Mouse (Mus musculus): ENCODE data around the gene Cks2.
"Not testable (repeated sequence)": the region's sequence is repeated elsewhere in the genome, so short reads cannot be mapped to it uniquely, and the experiment has no call there.

Cks2 gene

GRCm38 (mm10) chr13:51644829-51645789 is at the start of gene Cks2:
Gene Cks2, plus strand, starts transcription at chr13:51645232.
- peak; percentile 97 to 98 for DNase-seq

DNA sequence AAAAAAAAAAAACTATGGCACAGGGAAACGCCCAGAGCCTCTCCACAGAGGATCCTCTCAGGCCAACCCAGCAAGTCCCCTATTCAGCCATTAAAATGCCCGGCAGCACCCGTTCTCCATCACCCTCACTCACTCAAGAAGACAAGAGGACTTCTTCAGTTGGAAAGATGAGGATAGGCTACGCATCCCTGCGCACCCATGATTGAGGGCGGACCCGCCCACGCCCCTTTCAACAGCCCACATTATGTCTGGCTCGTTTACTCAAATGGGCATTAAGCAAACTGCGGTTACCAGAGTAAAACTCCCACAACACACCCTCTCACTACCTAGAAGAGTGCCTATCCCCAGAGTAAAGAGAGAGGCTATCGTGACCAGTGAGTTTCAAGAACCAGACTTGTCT is 49.6 kb upstream of the Cks2 start:
- DNase-seq, result no peak

DNA sequence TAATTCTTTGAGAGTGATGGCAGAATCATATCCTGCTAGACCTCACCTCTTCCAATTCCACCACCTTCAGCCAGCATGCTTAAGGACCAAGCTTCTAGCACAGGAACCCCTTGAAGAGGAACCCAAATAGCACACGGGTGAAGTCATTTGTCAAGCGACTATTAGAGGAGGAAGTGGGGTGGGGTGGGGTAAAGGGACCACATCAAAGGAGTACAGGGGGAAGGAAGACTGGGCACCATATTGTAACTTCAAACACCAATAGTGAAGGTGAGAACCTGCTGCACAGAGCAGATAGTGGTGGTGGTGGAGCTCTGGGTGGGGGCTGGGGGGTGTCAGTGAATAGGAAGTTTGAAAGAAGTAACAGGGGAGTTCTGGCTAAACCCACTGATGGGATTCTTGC is 47.0 kb upstream of the Cks2 start:
- no peak for DNase-seq

DNA sequence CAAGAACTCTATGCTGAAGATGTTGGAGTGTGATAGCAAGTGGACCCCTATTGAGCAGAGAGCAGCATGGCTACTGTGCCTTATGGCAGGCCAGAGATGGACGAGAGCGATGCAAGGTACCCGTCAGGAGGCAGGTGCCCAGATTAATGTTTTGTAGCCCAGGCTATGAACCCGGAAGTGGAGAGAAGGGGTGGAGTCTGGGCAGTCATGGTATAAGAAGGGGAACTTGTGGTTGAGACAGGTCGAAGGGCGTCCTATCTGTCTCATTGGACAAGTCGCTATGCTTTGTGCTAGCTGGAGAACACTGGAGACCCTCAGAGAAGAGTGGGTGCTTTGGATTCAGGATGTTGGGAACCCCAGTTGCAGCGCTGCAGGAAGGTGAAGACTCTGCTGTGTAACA is 44.9 kb upstream of the Cks2 start:
- DNase-seq, result no peak

- no peak for DNase-seq
Observed at GRCm38 (mm10) chr13:51602764-51603163, 42.3 kb upstream of the Cks2 start.

GRCm38 (mm10) chr13:51603221-51603893 is 41.7 kb upstream of the Cks2 start:
- no peak for DNase-seq

- no peak for DNase-seq
Observed at GRCm38 (mm10) chr13:51603894-51604244, 41.2 kb upstream of the Cks2 start.

DNA sequence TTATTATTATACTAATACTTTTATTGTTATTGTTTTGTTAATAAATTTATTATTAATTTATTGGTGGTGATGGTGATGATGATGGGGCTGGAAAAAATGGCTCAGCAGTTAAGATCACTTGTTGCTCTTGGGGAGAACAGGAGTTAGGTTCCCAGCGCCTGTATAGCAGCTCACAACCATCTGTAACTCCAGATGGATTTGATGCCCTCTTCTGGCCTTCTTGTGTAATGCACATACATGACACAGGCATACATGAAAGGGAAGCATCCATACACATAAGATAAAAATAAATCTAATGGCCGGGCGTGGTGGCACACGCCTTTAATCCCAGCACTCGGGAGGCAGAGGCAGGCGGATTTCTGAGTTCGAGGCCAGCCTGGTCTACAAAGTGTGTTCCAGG is 35.8 kb upstream of the Cks2 start:
- DNase-seq, result no peak

GRCm38 (mm10) chr13:51611060-51611459 is 34.0 kb upstream of the Cks2 start:
- DNase-seq, result no peak

DNA sequence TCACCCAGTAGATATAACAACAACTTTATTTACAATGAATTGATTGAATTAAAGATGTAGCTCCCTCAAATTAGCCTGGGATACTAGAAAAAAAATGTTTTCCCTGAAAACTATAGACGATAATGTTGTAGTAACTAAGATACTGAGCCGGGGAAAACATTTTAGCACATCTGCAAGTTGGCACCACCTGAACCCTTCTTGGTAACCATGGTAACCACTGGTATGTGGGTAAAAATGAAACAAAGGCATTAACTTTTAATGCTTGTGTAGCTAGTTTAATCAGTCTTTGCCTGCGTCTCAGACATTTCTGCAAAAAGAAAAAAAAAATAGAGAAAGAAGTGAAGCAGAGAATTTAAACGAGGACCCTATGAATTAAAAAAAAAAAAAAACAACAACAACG is 33.5 kb upstream of the Cks2 start:
- no peak for DNase-seq

- DNase-seq, result no peak
Observed at GRCm38 (mm10) chr13:51615815-51616214, 29.2 kb upstream of the Cks2 start.

GRCm38 (mm10) chr13:51616417-51617044 is 28.5 kb upstream of the Cks2 start:
- no peak for DNase-seq

DNA sequence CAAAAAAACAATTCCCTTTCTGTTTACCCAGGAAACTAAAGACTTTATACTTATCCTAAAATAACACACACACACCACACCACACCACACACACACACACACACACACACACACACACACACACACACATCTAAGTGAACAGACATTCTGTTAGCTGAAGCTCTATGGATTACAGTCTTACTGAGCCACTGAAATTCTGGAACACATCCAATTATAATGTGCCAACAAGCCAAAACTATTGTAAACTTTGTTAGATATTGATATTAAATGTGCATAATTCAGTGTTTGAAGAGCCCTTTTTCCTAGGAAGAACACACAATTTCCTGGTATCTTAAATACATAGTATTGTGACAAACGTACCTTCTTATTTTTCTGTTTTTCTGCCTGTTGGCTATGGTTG is 27.7 kb upstream of the Cks2 start:
- no peak for DNase-seq

DNA sequence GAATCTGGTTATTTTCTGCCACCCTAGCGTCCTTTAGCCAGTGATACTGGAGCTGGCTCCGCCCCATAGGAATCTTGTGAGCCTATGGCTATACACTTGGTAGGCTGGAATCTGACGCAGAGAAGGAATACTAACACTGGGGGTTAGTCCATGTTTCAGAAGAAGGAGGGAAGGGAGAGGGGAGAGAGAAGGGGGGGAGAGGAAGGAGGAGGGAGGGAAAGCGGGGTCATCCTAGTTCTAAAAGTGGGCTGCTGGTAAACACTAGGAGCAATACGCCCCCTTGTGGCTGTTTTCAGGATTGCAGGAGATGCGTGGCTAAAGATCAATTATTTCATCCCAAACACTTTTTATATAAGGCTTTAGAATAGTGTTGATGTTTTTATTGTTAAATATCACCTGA is 27.2 kb upstream of the Cks2 start:
- DNase-seq, result no peak

GRCm38 (mm10) chr13:51618602-51619001 is 26.4 kb upstream of the Cks2 start:
- DNase-seq, result no peak

- DNase-seq, result no peak
Observed at GRCm38 (mm10) chr13:51622626-51623025, 22.4 kb upstream of the Cks2 start.

GRCm38 (mm10) chr13:51623678-51624077 is 21.4 kb upstream of the Cks2 start:
- DNase-seq, result no peak

DNA sequence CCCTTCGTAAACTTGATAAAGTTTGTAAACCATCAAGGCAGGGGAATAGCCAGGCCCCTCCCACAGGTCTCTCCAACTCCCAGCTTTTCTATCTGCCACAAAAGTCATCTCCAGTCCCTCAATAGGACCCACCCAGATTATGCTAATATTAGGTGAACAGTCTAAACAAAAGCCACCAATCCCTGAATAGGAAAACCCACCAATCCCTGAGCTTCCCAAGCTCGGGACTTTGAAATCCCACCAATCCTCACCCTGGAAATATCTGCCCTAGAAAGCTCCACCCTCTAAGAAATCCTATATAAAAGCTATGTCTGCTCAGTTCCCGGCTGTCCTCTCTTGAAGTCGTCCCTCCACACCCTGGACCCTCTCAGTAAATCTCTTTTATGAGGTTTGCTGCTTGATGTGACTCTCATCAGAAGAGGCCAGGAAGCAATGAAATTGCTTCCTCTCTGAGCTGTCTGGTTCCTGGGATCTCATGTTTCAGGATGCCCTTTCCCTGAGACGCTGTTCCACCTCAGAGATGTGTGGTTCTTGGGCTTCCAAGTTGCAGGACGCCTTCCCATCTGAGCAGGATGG is 16.7 kb upstream of the Cks2 start:
- no peak for DNase-seq

- DNase-seq, result no peak
Observed at GRCm38 (mm10) chr13:51631354-51631992, 13.6 kb upstream of the Cks2 start.

DNA sequence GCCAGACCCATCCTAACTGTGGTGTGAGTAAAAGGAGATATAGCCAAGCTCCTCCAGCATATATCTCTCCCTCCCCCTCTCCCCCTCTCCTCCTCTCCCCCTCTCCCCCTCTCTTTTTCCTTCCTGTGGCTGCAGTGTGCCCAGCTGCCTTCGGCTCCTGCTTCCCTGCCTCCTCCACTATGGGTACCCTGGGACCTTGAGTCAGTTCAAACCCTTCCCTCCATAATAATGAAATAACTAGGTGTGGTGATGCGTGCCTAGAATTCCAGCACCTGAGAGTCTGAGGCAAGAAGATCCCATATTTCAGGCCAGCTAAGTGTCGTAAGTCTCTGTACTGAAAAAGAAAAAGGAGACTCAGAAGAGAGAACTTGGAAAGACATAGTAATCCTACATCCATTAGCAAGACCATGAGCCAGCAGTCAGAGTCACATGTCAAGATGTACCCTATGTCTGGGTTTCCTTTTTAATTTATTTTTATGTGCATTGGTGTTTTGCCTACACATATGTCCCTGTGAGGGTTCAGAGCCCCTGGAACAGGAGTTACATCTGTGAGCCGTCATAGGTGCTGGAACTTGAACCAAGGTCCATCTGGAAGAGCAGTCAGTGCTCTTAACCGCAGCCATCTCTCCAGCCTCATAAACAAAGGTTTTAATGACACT is 12.3 kb upstream of the Cks2 start:
- no peak for DNase-seq

DNA sequence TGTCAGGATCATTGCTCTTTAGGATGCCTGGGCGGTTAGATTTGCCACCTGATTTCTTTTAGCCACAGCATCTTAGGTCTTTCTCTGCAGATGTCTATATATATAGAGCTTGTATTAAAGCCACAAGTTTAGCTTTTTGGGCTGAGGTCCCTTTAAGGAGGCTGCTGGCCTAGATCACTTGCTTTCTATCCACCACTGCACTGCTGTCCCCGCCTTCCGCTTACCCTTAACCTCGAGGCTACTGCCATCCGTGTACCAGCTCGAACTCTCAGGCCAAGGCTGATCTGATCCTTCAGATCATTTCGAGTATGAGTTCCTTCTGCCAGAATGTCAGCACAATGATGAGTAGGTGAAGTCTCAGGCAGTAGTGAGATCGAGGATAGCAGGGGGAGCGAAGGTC is 9.6 kb upstream of the Cks2 start:
- not testable (repeated sequence) for DNase-seq

- no peak for DNase-seq
Observed at GRCm38 (mm10) chr13:51638958-51639357, 6.1 kb upstream of the Cks2 start.

Measured in thymus, adult 18-20 months (tissue).